Mouse (Mus musculus): ENCODE data around the gene Mgst2. TPM values are rescaled to one million over a fixed set of nuclear protein-coding genes. Genes with fewer than 3 reads are reported as not detected.

Gene Mgst2
- under 1 TPM; 0.80 to 0.87 TPM for total RNA-seq (2021)
- long read RNA-seq, experiment 1, partial matches to known transcripts: 0 of 1 reads
- long read RNA-seq, experiment 1, other reads (novel, unspliced or antisense): 0 of 1 reads
- long read RNA-seq, experiment 2, partial matches to known transcripts: 0 of 3 reads
- long read RNA-seq, experiment 2, other reads (novel, unspliced or antisense): 1 of 3 reads

- no peak for DNase-seq
Measured at GRCm38 (mm10) chr3:51660060-51660459, at the start of gene Mgst2. Mgst2 (plus strand) TSS chr3:51660360.

GRCm38 (mm10) chr3:51611972-51612371 is 48.2 kb upstream of the Mgst2 start:
- DNase-seq: peak; percentile 84

- no peak for DNase-seq
Measured at GRCm38 (mm10) chr3:51612398-51613356, 47.5 kb upstream of the Mgst2 start.

GRCm38 (mm10) chr3:51614278-51614677 is 45.9 kb upstream of the Mgst2 start:
- DNase-seq: no peak

GRCm38 (mm10) chr3:51623956-51624355 is 36.2 kb upstream of the Mgst2 start:
- no peak for DNase-seq

GRCm38 (mm10) chr3:51627741-51628140 is 32.4 kb upstream of the Mgst2 start:
- no peak for DNase-seq

- no peak for DNase-seq
Measured at GRCm38 (mm10) chr3:51628977-51629376, 31.2 kb upstream of the Mgst2 start.

- no peak for DNase-seq
Measured at GRCm38 (mm10) chr3:51630746-51631145, 29.4 kb upstream of the Mgst2 start.

- no peak for DNase-seq
Measured at GRCm38 (mm10) chr3:51631971-51632370, 28.2 kb upstream of the Mgst2 start.

GRCm38 (mm10) chr3:51634451-51634850 is 25.7 kb upstream of the Mgst2 start:
- DNase-seq: peak; percentile 41

GRCm38 (mm10) chr3:51635960-51636359 is 24.2 kb upstream of the Mgst2 start:
- DNase-seq: no peak

- DNase-seq: no peak
Measured at GRCm38 (mm10) chr3:51636700-51637099, 23.5 kb upstream of the Mgst2 start.

- DNase-seq: no peak
Measured at GRCm38 (mm10) chr3:51637326-51637725, 22.8 kb upstream of the Mgst2 start.

GRCm38 (mm10) chr3:51638260-51638659 is 21.9 kb upstream of the Mgst2 start:
- no peak for DNase-seq

- no peak for DNase-seq
Measured at GRCm38 (mm10) chr3:51645484-51645883, 14.7 kb upstream of the Mgst2 start.

- no peak for DNase-seq
Measured at GRCm38 (mm10) chr3:51646301-51646700, 13.9 kb upstream of the Mgst2 start.

- DNase-seq: no peak
Measured at GRCm38 (mm10) chr3:51647356-51647755, 12.8 kb upstream of the Mgst2 start.

GRCm38 (mm10) chr3:51648037-51648664 is 12.0 kb upstream of the Mgst2 start:
- DNase-seq: peak; percentile 65

GRCm38 (mm10) chr3:51649426-51649825 is 10.7 kb upstream of the Mgst2 start:
- no peak for DNase-seq

- no peak for DNase-seq
Measured at GRCm38 (mm10) chr3:51649986-51650385, 10.2 kb upstream of the Mgst2 start.

- no peak for DNase-seq
Measured at GRCm38 (mm10) chr3:51651149-51651548, 9.0 kb upstream of the Mgst2 start.

- DNase-seq: peak; percentile 44
Measured at GRCm38 (mm10) chr3:51652292-51652691, 7.9 kb upstream of the Mgst2 start.

- peak; percentile 53 for DNase-seq
Measured at GRCm38 (mm10) chr3:51652701-51653100, 7.5 kb upstream of the Mgst2 start.
